Mouse (Mus musculus) stomach, postnatal 0 days (tissue): ENCODE measurements around the gene Arhgap24.

Experiments used
- CTCF ChIP-seq: IDR thresholded peaks from 2 replicates; pipeline ENCODE4 v1.5.1; 2016; ENCODE audit warnings: antibody characterized with exemption, low read depth, mild to moderate bottlenecking, moderate library complexity
- EP300 ChIP-seq: optimal IDR thresholded peaks from 2 replicates; pipeline ENCODE3; 2016; ENCODE audit warnings: antibody characterized with exemption

DNA sequence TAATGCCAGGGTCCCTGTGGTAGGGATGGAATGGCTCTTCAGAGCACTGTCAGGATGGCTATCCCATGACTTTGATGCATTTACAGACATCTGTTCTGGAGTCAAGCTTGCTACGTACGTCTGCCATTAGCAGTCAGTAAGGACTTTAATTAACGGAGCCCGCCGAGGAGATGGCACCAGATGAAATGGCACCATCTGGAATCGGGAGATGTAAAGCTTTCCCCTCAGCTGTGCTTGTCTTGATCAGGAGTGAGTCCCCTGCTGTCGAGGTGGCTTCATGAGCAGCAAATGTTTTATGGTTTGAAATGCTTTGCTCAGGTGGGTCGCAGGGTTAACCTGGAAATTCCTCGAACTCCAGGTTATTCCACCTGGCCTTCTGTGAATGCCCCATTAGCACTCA, 267.0 kb downstream of the Arhgap24 start:
- TF ChIP-seq EP300, result no peak
- no peak for TF ChIP-seq CTCF
